Mouse (Mus musculus) limb, embryonic 14.5 days (tissue): ENCODE data around the gene Endog. TPM values are rescaled to one million over a fixed set of nuclear protein-coding genes. Genes with fewer than 3 reads are reported as not detected.

Source experiments
- ATAC-seq: fragments of 200-750 bp; cut with Nextera tagmentation; 2 replicates; pipeline ENCODE4 v1.8.0; 2017; ENCODE audit warnings: low read depth, moderate number of reproducible peaks, moderate TSS enrichment; ENCODE audit not compliant: low FRiP score
- DNase-seq: peaks from one replicate; pipeline ENCODE4 v3.0.0-alpha.2; 2015; ENCODE audit warnings: low spot score
- H3K27ac ChIP-seq: fragments of 300-500 bp; sonication (generic); replicated peaks from 2 replicates; pipeline ENCODE4 v1.5.1; 2014; ENCODE audit warnings: low read depth, mild to moderate bottlenecking, low read length, moderate library complexity, mixed read lengths
- H3K27me3 ChIP-seq: fragments of 300-500 bp; sonication (generic); 2 replicates; pipeline ENCODE4 v1.6.1; 2014; ENCODE audit warnings: low read length, mixed read lengths; ENCODE audit not compliant: control insufficient read depth, insufficient read depth
- H3K36me3 ChIP-seq: fragments of 300-500 bp; sonication (generic); 2 replicates; pipeline ENCODE4 v1.6.1; 2014; ENCODE audit warnings: mild to moderate bottlenecking, low read length, moderate library complexity, mixed read lengths; ENCODE audit not compliant: control insufficient read depth, insufficient read depth
- H3K4me1 ChIP-seq: fragments of 300-500 bp; sonication (generic); 2 replicates; pipeline ENCODE4 v1.6.1; 2014; ENCODE audit warnings: antibody characterized with exemption, low read length, mixed read lengths; ENCODE audit not compliant: control insufficient read depth, insufficient read depth
- H3K4me2 ChIP-seq: fragments of 300-500 bp; sonication (generic); replicated peaks from 2 replicates; pipeline ENCODE4 v1.6.1; 2014; ENCODE audit warnings: low read depth, mild to moderate bottlenecking, low read length, moderate library complexity; ENCODE audit not compliant: severe bottlenecking
- H3K4me3 ChIP-seq: fragments of 300-500 bp; sonication (generic); replicated peaks from 2 replicates; pipeline ENCODE4 v1.5.1; 2014; ENCODE audit warnings: low read length
- H3K9ac ChIP-seq: fragments of 300-500 bp; sonication (generic); 2 replicates; pipeline ENCODE4 v1.6.1; 2014; ENCODE audit warnings: mild to moderate bottlenecking, low read depth, low read length, moderate library complexity; ENCODE audit not compliant: severe bottlenecking
- H3K9me3 ChIP-seq: fragments of 300-500 bp; sonication (generic); 2 replicates; pipeline ENCODE4 v1.6.1; 2016; ENCODE audit warnings: low read length; ENCODE audit not compliant: control insufficient read depth
- POLR2A ChIP-seq: fragments of 200-500 bp; IDR thresholded peaks from 2 replicates; pipeline ENCODE4 v1.8.0; 2012; ENCODE audit warnings: inconsistent platforms, mild to moderate bottlenecking, moderate library complexity, borderline replicate concordance; ENCODE audit not compliant: insufficient read depth, insufficient read length; ENCODE audit errors: extremely low read depth
- WGBS: fragments of 180-500 bp; shearing (Covaris S2); extraction: QIAGEN DNeasy Blood & Tissue Kit; methylation state at CpG from one replicate; pipeline ENCODE4 v1.1.7; 2014; 5-methylcytosine and 5-hydroxymethylcytosine counted together
- polyA plus RNA-seq, 2 experiments: library from polyadenylated mRNA; depleted of rRNA in 1 of 2; stranded (reverse) in 1 of 2; unstranded in 1 of 2; fragments of >200 nt; fragmentation: Nextera tagmentation in 1 of 2; extraction: Ambion mirVana in 1 of 2; gene quantifications; 2 replicates each; pipeline versions ENCODE4 v1.2.1 to v1.2.3; 2012 to 2014

Endog gene
- polyA plus RNA-seq, 2 experiments: 18.5 to 22.6 TPM

DNA sequence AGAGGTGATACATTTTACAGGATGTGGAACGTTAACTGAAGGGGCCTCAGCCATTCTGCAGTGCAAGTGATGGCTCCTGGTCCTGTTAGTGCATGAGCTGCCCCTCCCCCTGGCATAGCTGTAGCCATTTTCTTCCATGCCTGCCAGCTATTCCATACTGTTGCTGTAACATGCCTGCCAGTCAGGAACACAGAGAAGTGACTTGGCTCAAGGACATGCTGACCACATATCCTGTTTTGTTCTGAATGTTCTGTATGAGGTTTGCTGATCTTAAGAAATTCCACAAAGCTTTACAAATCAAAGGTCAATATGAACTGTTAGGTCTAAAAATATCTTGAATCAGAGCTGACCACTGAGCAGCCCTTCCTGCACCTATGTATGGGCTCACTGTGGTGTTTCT, 41.7 kb downstream of the Endog start:
- Histone ChIP-seq H3K27ac (no peak overlapping the region), H3K27me3 (no peaks in the 10 kb centered on the region), H3K4me1 (no peaks in the 10 kb centered on the region), H3K36me3 (no peaks in the 10 kb centered on the region), H3K4me2 (no peak overlapping the region), H3K9ac (no peak overlapping the region), H3K4me3 (no peak overlapping the region), H3K9me3 (no peaks in the 10 kb centered on the region)
- ATAC-seq (no peak), DNase-seq (no peak)
- WGBS: 50% methylated on average over 1 of the region's 1 CpGs
- TF ChIP-seq POLR2A: no peak

GRCm38 (mm10) chr2:30214745-30215144, 43.5 kb downstream of the Endog start:
- H3K27me3 ChIP-seq: no peaks in the 10 kb centered on the region
- H3K36me3 ChIP-seq: no peaks in the 10 kb centered on the region
- no peaks in the 10 kb centered on the region for H3K4me1 ChIP-seq
- DNase-seq: no peak
- no peak for TF ChIP-seq POLR2A
- ATAC-seq: no peak
- H3K9ac ChIP-seq: no peak overlapping the region
- no peak overlapping the region for H3K4me3 ChIP-seq
- no peak overlapping the region for H3K27ac ChIP-seq
- H3K9me3 ChIP-seq: no peaks in the 10 kb centered on the region
- WGBS: 92% methylated on average over 3 of the region's 3 CpGs
- H3K4me2 ChIP-seq: no peak overlapping the region

- Histone ChIP-seq H3K36me3 (no peaks in the 10 kb centered on the region), H3K4me2 (no peak overlapping the region), H3K4me1 (no peaks in the 10 kb centered on the region), H3K9me3 (no peaks in the 10 kb centered on the region), H3K27ac (no peak overlapping the region), H3K9ac (no peak overlapping the region), H3K27me3 (no peaks in the 10 kb centered on the region), H3K4me3 (no peak overlapping the region)
- WGBS: 82% methylated on average over 6 of the region's 6 CpGs
- ATAC-seq (no peak), DNase-seq (no peak)
- TF ChIP-seq POLR2A: no peak
These were observed 44.2 kb downstream of the Endog start for GRCm38 (mm10) chr2:30215493-30215892.

GRCm38 (mm10) chr2:30216293-30216692, 45.0 kb downstream of the Endog start:
- Histone ChIP-seq H3K36me3 (no peaks in the 10 kb centered on the region), H3K9me3 (no peaks in the 10 kb centered on the region), H3K4me1 (no peaks in the 10 kb centered on the region), H3K4me3 (no peak overlapping the region), H3K4me2 (no peak overlapping the region), H3K27me3 (no peaks in the 10 kb centered on the region), H3K9ac (no peak overlapping the region), H3K27ac (no peak overlapping the region)
- DNase-seq: no peak
- 91% methylated on average over 5 of the region's 5 CpGs for WGBS
- TF ChIP-seq POLR2A: no peak
- no peak for ATAC-seq

Other genes starting within 250 kb of the Endog start
- 42.0 and 42.3 TPM in 2 replicates for gene Gle1, start 236.1 kb upstream of the Endog start, polyA plus RNA-seq (2012; rRNA removed)
- gene Gle1, start 236.1 kb upstream of the Endog start, polyA plus RNA-seq (2014; fragmentation: Nextera tagmentation; extraction: Ambion mirVana): 49.7 and 54.5 TPM in 2 replicates
- 176 and 206 TPM in 2 replicates for gene Sptan1, start 205.9 kb upstream of the Endog start, polyA plus RNA-seq (2012; rRNA removed)
- 150 and 153 TPM in 2 replicates for gene Sptan1, start 205.9 kb upstream of the Endog start, polyA plus RNA-seq (2014; fragmentation: Nextera tagmentation; extraction: Ambion mirVana)
- gene Wdr34, start 122.6 kb upstream of the Endog start, polyA plus RNA-seq (2012; rRNA removed): 44.0 and 53.5 TPM in 2 replicates
- gene Wdr34, start 122.6 kb upstream of the Endog start, polyA plus RNA-seq (2014; fragmentation: Nextera tagmentation; extraction: Ambion mirVana): 30.1 and 33.1 TPM in 2 replicates
- 178 and 295 TPM in 2 replicates for gene Set, start 114.1 kb upstream of the Endog start, polyA plus RNA-seq (2012; rRNA removed)
- 426 and 451 TPM in 2 replicates for gene Set, start 114.1 kb upstream of the Endog start, polyA plus RNA-seq (2014; fragmentation: Nextera tagmentation; extraction: Ambion mirVana)
- gene Pkn3, start 93.8 kb upstream of the Endog start, polyA plus RNA-seq (2012; rRNA removed): 24.8 and 26.9 TPM in 2 replicates
- gene Pkn3, start 93.8 kb upstream of the Endog start, polyA plus RNA-seq (2014; fragmentation: Nextera tagmentation; extraction: Ambion mirVana): 5.9 and 6.4 TPM in 2 replicates
- 53.2 and 68.8 TPM in 2 replicates for gene Zdhhc12, start 77.8 kb upstream of the Endog start, polyA plus RNA-seq (2012; rRNA removed)
- gene Zdhhc12, start 77.8 kb upstream of the Endog start, polyA plus RNA-seq (2014; fragmentation: Nextera tagmentation; extraction: Ambion mirVana): 21.9 and 23.2 TPM in 2 replicates
- 60.3 and 79.9 TPM in 2 replicates for gene Zer1, start 46.9 kb upstream of the Endog start, polyA plus RNA-seq (2012; rRNA removed)
- gene Zer1, start 46.9 kb upstream of the Endog start, polyA plus RNA-seq (2014; fragmentation: Nextera tagmentation; extraction: Ambion mirVana): 9.7 and 11.0 TPM in 2 replicates
- 49.9 and 62.9 TPM in 2 replicates for gene Tbc1d13, start 37.7 kb upstream of the Endog start, polyA plus RNA-seq (2012; rRNA removed)
- gene Tbc1d13, start 37.7 kb upstream of the Endog start, polyA plus RNA-seq (2014; fragmentation: Nextera tagmentation; extraction: Ambion mirVana): 10.4 and 10.7 TPM in 2 replicates
- gene Spout1, start 7.0 kb downstream of the Endog start, polyA plus RNA-seq (2012; rRNA removed): 69.1 and 73.7 TPM in 2 replicates
- 75.6 and 79.9 TPM in 2 replicates for gene Spout1, start 7.0 kb downstream of the Endog start, polyA plus RNA-seq (2014; fragmentation: Nextera tagmentation; extraction: Ambion mirVana)
- 24.5 and 30.3 TPM in 2 replicates for gene Kyat1, start 34.4 kb downstream of the Endog start, polyA plus RNA-seq (2012; rRNA removed)
- gene Kyat1, start 34.4 kb downstream of the Endog start, polyA plus RNA-seq (2014; fragmentation: Nextera tagmentation; extraction: Ambion mirVana): 10.2 and 10.3 TPM in 2 replicates
- 18.8 and 26.3 TPM in 2 replicates for gene Lrrc8a, start 66.2 kb downstream of the Endog start, polyA plus RNA-seq (2012; rRNA removed)
- 47.2 and 53.8 TPM in 2 replicates for gene Lrrc8a, start 66.2 kb downstream of the Endog start, polyA plus RNA-seq (2014; fragmentation: Nextera tagmentation; extraction: Ambion mirVana)
- gene Gm28035, start 69.1 kb downstream of the Endog start, polyA plus RNA-seq (2012; rRNA removed): 3.8 and 6.0 TPM in 2 replicates
- gene Gm28035, start 69.1 kb downstream of the Endog start, polyA plus RNA-seq (2014; fragmentation: Nextera tagmentation; extraction: Ambion mirVana): 0.11 and 0.23 TPM in 2 replicates
- 11.7 and 12.8 TPM in 2 replicates for gene Phyhd1, start 94.7 kb downstream of the Endog start, polyA plus RNA-seq (2012; rRNA removed)
- gene Phyhd1, start 94.7 kb downstream of the Endog start, polyA plus RNA-seq (2014; fragmentation: Nextera tagmentation; extraction: Ambion mirVana): 5.0 and 5.1 TPM in 2 replicates
- not detected in 2 replicates for gene Gm28038, start 109.5 kb downstream of the Endog start, polyA plus RNA-seq (2012; rRNA removed)
- not detected in 2 replicates for gene Gm28038, start 109.5 kb downstream of the Endog start, polyA plus RNA-seq (2014; fragmentation: Nextera tagmentation; extraction: Ambion mirVana)
- gene Dolk, start 114.8 kb downstream of the Endog start, polyA plus RNA-seq (2012; rRNA removed): 13.8 and 19.0 TPM in 2 replicates
- 31.0 and 32.4 TPM in 2 replicates for gene Dolk, start 114.8 kb downstream of the Endog start, polyA plus RNA-seq (2014; fragmentation: Nextera tagmentation; extraction: Ambion mirVana)
- 55.6 and 73.6 TPM in 2 replicates for gene Nup188, start 114.9 kb downstream of the Endog start, polyA plus RNA-seq (2012; rRNA removed)
- 39.8 and 42.6 TPM in 2 replicates for gene Nup188, start 114.9 kb downstream of the Endog start, polyA plus RNA-seq (2014; fragmentation: Nextera tagmentation; extraction: Ambion mirVana)
- gene Sh3glb2, start 187.8 kb downstream of the Endog start, polyA plus RNA-seq (2012; rRNA removed): 122 and 167 TPM in 2 replicates
- 64.8 and 70.1 TPM in 2 replicates for gene Sh3glb2, start 187.8 kb downstream of the Endog start, polyA plus RNA-seq (2014; fragmentation: Nextera tagmentation; extraction: Ambion mirVana)
- gene Miga2, start 192.7 kb downstream of the Endog start, polyA plus RNA-seq (2012; rRNA removed): 28.9 and 37.3 TPM in 2 replicates
- 20.5 and 21.7 TPM in 2 replicates for gene Miga2, start 192.7 kb downstream of the Endog start, polyA plus RNA-seq (2014; fragmentation: Nextera tagmentation; extraction: Ambion mirVana)
- gene Dolpp1, start 220.8 kb downstream of the Endog start, polyA plus RNA-seq (2012; rRNA removed): 49.8 and 71.3 TPM in 2 replicates
- 30.9 and 31.8 TPM in 2 replicates for gene Dolpp1, start 220.8 kb downstream of the Endog start, polyA plus RNA-seq (2014; fragmentation: Nextera tagmentation; extraction: Ambion mirVana)
- 25.0 and 31.0 TPM in 2 replicates for gene Crat, start 244.3 kb downstream of the Endog start, polyA plus RNA-seq (2012; rRNA removed)
- 33.4 and 36.1 TPM in 2 replicates for gene Crat, start 244.3 kb downstream of the Endog start, polyA plus RNA-seq (2014; fragmentation: Nextera tagmentation; extraction: Ambion mirVana)
- gene Ptpa, start 244.5 kb downstream of the Endog start, polyA plus RNA-seq (2012; rRNA removed): 142 and 168 TPM in 2 replicates
- gene Ptpa, start 244.5 kb downstream of the Endog start, polyA plus RNA-seq (2014; fragmentation: Nextera tagmentation; extraction: Ambion mirVana): 74.5 and 87.6 TPM in 2 replicates